Mouse (Mus musculus) heart, postnatal 36 days (tissue): ENCODE measurements around the gene Fap. TPM values are rescaled to one million over a fixed set of nuclear protein-coding genes. Genes with fewer than 3 reads are reported as not detected.

Experiments used
- DNase-seq, 2 experiments: peaks; one replicate each; pipeline ENCODE4 v3.0.0; 2021 to 2022
- intact Hi-C: fragments of 180-260 bp; cut with DNase I; formaldehyde crosslinking; loops from one replicate; pipeline ENCODE4 v1.15.1; 2025
- total RNA-seq, 2 experiments: library from RNA; stranded (reverse); gene quantifications; 2 replicates each; pipeline ENCODE4 v1.2.3; 2021

Fap gene
- total RNA-seq, 2 experiments from 2014 or later, result 2.9 to 3.7 TPM

DNA sequence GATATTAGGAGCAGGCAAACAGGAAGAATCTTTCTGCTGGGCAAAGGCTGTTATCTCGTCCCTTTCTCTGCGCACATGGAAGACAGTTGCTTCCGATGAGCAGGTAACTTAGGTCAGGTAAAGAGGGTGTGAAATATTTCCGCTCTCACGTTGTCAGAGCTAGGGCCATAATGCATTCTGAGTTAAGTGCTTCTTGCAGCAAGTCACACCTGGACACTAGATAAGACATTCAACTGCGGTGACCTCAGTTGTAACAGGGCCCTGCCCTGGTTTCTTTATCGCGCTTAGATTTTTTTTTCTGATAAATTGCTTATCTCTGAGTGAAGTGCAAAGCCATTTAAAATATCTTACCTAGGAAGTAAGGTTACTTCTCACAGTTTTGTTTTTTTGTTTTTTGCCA lies 38.4 kb downstream of the Fap start:
- intact Hi-C loops, result no loop called here
- DNase-seq, result no peak

DNA sequence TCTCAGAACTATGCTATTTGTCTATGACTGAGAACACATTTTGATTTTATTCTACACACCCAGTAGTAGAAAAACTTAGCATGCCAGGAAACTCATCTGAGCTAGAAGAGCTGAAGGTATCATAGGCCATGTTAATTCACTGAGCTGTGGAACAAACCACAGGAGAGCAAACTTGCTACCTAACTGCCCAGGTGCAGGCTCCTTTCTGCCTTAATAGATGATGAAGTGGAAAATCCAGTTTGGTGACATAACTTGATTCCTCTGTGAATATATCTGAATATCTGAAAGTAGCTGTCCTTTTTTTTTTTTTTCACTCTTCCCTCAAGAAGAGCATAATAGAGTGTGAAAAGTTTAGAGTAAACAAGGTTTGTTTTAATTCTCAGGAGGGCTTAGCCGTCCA lies 42.8 kb downstream of the Fap start:
- intact Hi-C loops, result no loop called here

DNA sequence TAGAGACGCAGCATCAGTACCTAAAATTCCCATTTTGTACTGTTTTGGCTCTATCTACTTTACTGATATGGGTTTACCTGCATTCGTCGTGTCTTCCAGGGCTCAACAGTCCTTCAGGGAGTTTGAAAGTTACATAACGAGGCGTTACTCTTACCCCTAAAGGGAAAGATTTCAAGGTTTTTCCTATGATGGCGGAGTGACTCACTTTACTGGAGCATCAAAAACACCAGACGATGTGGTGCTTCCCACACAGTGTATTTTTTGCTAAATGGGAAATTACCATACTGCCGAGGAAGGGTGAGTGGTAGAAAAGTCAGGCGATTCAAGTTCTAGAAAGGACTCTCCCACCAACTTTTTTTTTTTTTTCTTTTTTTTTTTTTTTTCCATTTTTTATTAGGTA lies 47.5 kb downstream of the Fap start:
- intact Hi-C loops, result no loop called here
- no peak for DNase-seq

More for the DNA sequence above, 42.8 kb downstream of the Fap start:
- no peak for DNase-seq

- intact Hi-C loops, result no loop called here
- no peak for DNase-seq
Observed at GRCm38 (mm10) chr2:62517790-62518189, 56.1 kb downstream of the Fap start.

DNA sequence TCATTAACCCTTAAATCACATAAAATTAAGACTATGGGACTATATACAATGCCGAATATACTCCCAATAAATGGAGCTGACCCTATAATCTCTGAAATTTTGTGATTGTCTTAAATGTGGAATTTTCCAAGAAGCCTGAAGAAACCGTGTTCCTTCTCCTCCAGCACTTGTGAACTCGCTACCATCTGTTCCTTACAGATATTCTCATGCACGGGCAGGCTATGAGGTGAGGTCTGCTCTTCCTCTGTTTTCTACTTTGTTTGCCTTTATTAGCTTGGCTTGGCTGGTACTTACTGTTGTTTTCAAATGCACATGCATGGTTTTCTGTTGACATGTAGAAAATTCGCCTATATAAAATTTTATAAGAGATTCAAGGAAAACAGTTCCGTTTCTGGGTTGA lies 59.4 kb downstream of the Fap start:
- no peak for DNase-seq
- intact Hi-C loops, result no loop called here

GRCm38 (mm10) chr2:62513477-62513876 lies 60.4 kb downstream of the Fap start:
- intact Hi-C loops, result no loop called here

GRCm38 (mm10) chr2:62507130-62507529 lies 66.7 kb downstream of the Fap start:
- DNase-seq, result no peak
- intact Hi-C loops, result no loop called here

More at GRCm38 (mm10) chr2:62513477-62513876, 60.4 kb downstream of the Fap start:
- DNase-seq, result no peak

- intact Hi-C loops, result no loop called here
- DNase-seq, result no peak
Observed at GRCm38 (mm10) chr2:62506441-62506840, 67.4 kb downstream of the Fap start.

DNA sequence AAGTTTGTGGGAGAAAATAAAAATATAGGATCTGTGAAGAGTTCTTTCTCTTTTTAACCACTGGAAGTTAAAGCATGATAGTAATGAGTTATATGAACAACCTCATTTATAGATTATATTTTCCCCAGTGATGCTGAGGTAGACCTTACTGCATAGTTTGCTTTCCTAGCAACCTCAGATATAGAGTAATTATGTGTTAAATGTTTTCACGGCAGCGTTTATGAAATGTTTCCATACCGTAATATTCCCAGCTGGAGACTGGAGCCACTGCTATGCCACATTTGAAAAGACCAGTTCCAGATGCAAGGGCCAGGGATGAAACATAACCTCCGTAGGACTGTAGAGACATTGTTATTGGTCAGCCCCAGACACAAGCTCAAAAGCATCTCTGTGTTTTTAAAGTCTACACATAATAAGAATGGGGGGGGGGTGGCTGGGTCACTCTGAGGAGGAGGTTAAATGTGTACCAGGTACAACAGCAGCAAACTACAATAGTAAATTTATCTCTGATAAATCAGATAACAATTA lies 69.5 kb downstream of the Fap start:
- DNase-seq, result no peak
- intact Hi-C loops, result no loop called here

DNA sequence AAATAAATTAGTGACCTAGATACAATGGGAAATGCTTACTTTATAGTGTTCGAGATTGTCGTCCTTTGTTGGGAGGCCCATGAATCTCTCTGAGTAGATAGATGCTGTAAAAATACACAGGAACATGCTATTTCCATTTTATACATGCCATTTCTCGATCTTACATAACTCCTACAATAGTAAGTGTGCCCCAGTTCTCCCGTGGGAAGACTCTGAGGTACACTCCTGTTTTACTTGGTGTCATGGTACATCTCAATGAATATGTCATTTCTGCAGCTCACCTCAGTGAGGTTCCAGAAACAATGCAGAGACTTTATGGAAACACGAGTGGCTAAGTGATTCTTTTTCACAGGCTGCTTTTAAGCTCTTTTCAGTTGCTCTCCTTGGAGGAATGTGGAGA lies 70.5 kb downstream of the Fap start:
- DNase-seq, result no peak
- intact Hi-C loops, result no loop called here

- no peak for DNase-seq
- intact Hi-C loops, result no loop called here
Observed at GRCm38 (mm10) chr2:62502516-62502915, 71.4 kb downstream of the Fap start.

DNA sequence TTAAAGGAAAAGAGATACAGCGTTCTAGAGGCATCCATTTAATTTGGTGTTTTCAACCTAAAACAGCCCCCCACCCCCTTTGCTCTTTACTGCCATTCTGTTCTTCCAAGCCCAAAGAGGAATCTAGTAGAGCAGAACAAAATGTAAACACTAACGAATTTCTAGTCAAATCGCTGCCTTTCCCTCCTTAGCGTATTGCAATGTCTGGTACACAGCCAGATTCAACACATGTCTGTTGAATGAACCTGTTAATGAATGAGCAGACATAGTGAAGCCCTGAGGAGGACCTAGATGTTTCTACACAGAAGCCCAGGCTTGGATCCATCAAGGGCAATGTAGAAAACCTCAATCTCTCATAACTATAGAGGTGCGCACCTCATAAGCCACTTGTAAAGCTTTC lies 75.1 kb downstream of the Fap start:
- DNase-seq, result no peak
- intact Hi-C loops, result no loop called here

- intact Hi-C loops, result no loop called here
- no peak for DNase-seq
Observed at GRCm38 (mm10) chr2:62498086-62498485, 75.8 kb downstream of the Fap start.

- intact Hi-C loops, result no loop called here
- no peak for DNase-seq
Observed at GRCm38 (mm10) chr2:62497333-62498002, 76.4 kb downstream of the Fap start.

DNA sequence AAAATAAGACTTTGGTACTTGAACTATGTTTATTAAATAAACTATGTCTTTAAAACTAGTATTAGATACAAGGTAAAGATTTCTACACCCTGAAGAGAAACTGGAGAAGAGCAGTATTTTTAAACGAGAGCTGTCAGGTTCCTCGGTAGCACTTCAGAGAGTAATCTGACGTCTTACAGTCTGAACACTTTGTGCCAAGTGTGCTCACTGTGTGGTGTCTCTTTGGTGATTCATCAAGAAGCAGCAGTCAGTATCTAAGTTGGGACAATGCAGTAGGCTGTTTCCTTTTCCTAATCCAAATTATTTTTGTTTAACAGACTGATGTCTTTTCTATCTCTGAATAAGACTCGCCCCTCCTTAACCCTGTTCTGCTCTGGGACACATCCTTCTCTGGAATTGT lies 78.5 kb downstream of the Fap start:
- intact Hi-C loops, result no loop called here
- no peak for DNase-seq

DNA sequence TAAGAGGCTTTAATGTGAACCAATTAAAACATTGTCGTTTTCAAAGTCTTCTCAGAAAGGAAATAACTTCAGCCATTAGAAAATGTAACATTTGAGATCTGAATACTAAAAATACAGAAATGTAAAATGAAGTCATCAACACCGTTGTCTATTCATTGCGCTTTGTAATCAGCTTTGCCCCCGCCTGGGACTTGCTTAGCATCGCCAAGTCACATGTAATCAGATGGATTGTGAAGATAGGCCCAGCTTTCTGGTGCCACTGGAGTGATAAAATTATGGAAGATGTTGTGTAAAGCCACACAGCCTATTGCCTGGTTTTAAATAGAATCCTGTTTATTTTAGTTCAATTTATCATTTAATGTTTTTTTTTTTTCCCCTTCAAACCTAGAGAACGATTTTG lies 84.0 kb downstream of the Fap start:
- intact Hi-C loops, result no loop called here
- DNase-seq, result no peak

- intact Hi-C loops, result no loop called here
- DNase-seq, result no peak
Observed at GRCm38 (mm10) chr2:62484906-62485305, 89.0 kb downstream of the Fap start.

DNA sequence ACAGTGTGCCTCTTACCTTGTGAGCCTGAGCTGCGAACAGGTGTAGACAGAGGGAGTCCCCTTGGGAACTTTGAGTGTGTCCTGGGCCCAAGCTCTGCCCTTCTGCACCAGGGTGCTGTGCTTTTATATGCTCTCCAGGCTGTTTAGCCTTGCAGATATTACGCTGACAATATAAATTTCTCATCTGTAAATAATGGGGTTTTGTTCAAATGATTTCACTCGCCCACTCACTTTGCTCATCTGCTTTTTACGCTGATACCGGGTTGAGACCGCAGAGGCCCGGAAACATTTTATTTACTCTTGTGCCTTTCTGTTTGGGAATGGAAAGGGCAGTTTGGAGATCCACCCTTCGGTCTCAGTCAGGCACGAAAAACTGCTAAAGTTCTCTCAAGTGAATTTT lies 90.3 kb downstream of the Fap start, which contains the start of gene Gcg:
Gene Gcg, minus strand, starts transcription at position 101 of the 400 bp plus-strand sequence.
- DNase-seq, result no peak
- intact Hi-C loops, result no loop called here

GRCm38 (mm10) chr2:62480285-62481198 lies 93.3 kb downstream of the Fap start:
- intact Hi-C loops, result no loop called here
- no peak for DNase-seq

DNA sequence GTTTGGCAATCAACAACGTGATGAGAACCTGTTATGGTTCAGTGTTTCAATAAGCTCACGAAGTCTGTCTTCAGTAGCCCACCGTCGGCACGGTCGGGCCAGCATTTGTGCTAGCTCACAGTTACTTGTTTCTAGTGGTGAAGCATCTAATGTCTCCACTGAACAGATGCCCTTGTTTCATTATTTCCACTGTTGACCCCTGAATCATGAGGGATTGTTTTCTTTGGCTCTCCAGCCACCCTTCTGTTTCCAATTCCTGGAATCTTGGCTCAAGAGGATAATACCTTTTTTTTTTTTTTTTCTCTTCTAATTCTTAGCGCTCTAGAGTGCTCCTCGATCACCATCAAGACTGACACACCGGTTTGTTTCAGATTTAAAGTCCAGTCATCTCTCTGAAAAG lies 104.3 kb downstream of the Fap start:
- intact Hi-C loops, result loop anchor here (10.0 kb wide), 1 partner anchor 155 kb away; no protein-coding TSS in a partner anchor
- DNase-seq, result peak; percentile 10 to 16

DNA sequence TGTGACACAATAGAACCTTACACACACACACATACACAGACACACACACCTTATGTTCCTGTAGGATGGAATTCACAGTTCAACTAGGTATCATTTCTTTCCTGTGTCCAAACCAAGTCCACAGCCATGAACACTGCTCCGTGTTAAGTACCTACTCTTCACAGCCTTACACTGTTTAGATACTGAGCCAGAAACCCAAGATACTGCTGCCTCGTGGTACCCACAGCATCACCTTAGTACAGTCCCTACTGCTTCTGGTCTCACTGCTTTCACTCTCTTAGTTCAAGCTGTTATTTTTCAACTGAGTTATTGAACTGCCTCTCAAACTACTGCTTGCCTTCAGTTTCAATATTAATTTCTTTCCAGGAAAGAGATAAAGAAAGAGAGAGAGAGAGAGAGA lies 110.6 kb downstream of the Fap start:
- intact Hi-C loops, result loop anchor here (10.0 kb wide), 1 partner anchor 162 kb away; no protein-coding TSS in a partner anchor
- no peak for DNase-seq
